Mouse (Mus musculus) limb, embryonic 15.5 days (tissue): Measurements from ENCODE around the gene Krtap1-5. TPM values are rescaled to one million over a fixed set of nuclear protein-coding genes. Genes with fewer than 3 reads are reported as not detected.

Experiments
- ATAC-seq: fragments of 200-750 bp; cut with Nextera tagmentation; 2 replicates; pipeline ENCODE4 v1.8.0; 2017; ENCODE audit warnings: low read depth, moderate TSS enrichment; ENCODE audit not compliant: insufficient number of reproducible peaks, low FRiP score, low TSS enrichment
- H3K27ac ChIP-seq: fragments of 300-500 bp; sonication (generic); 2 replicates; pipeline ENCODE4 v1.5.1; 2015; ENCODE audit warnings: moderate library complexity, mild to moderate bottlenecking, inconsistent platforms
- H3K27me3 ChIP-seq: fragments of 300-500 bp; sonication (generic); 2 replicates; pipeline ENCODE4 v1.6.1; 2015; ENCODE audit warnings: inconsistent platforms
- H3K36me3 ChIP-seq: fragments of 300-500 bp; sonication (generic); 2 replicates; pipeline ENCODE4 v1.6.1; 2015; ENCODE audit warnings: inconsistent platforms
- H3K4me1 ChIP-seq: fragments of 300-500 bp; sonication (generic); 2 replicates; pipeline ENCODE4 v1.6.1; 2015; ENCODE audit warnings: inconsistent platforms
- H3K4me2 ChIP-seq: fragments of 300-500 bp; sonication (generic); 2 replicates; pipeline ENCODE4 v1.6.1; 2015; ENCODE audit warnings: mild to moderate bottlenecking, inconsistent platforms
- H3K4me3 ChIP-seq: fragments of 300-500 bp; sonication (generic); 2 replicates; pipeline ENCODE4 v1.5.1; 2015; ENCODE audit warnings: mild to moderate bottlenecking, inconsistent platforms
- H3K9ac ChIP-seq: fragments of 300-500 bp; sonication (generic); 2 replicates; pipeline ENCODE4 v1.6.1; 2015; ENCODE audit warnings: inconsistent platforms
- H3K9me3 ChIP-seq: fragments of 300-500 bp; sonication (generic); 2 replicates; pipeline ENCODE4 v1.6.1; 2016; ENCODE audit warnings: inconsistent platforms
- WGBS: fragments of 180-500 bp; shearing (Covaris S2); methylation state at CpG from one replicate; pipeline ENCODE4 v1.1.7; 2015; 5-methylcytosine and 5-hydroxymethylcytosine counted together
- polyA plus RNA-seq: library from polyadenylated mRNA; unstranded; fragments of >200 nt; fragmentation: Nextera tagmentation; extraction: Ambion mirVana; gene quantifications from 2 replicates; pipeline ENCODE4 v1.2.1, GENCODE M21; 2015

Krtap1-5 gene
- polyA plus RNA-seq, 1 experiment from 2014 or later = not detected

DNA sequence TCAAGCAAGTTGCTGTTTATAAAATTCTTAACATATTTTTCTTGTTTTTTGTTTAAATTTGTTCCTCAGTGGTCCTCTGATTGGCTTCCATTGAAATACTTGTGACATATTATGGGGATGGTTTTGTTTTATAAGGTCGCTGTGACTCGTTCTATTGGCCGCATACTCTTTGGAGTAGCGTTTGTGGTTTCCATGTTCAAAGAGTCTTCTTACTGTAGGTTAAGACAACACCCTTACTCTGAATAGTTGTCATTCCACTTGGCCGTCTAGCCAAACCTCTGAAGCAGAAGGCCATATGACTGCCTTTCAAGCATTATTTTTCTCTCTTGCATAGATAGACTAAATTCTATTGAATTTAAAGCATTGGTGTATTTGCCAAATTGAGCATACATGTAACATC lies 235 bp upstream of the Krtap1-5 start:
- Histone ChIP-seq H3K36me3 (no peaks in the 10 kb centered on the region), H3K4me3 (no peak overlapping the region), H3K27ac (no peak overlapping the region), H3K9ac (no peak overlapping the region), H3K27me3 (no peaks in the 10 kb centered on the region), H3K4me1 (no peaks in the 10 kb centered on the region), H3K9me3 (no peaks in the 10 kb centered on the region), H3K4me2 (no peak overlapping the region)
- WGBS = 78% methylated on average over 5 of the region's 5 CpGs
- no peak for ATAC-seq

DNA sequence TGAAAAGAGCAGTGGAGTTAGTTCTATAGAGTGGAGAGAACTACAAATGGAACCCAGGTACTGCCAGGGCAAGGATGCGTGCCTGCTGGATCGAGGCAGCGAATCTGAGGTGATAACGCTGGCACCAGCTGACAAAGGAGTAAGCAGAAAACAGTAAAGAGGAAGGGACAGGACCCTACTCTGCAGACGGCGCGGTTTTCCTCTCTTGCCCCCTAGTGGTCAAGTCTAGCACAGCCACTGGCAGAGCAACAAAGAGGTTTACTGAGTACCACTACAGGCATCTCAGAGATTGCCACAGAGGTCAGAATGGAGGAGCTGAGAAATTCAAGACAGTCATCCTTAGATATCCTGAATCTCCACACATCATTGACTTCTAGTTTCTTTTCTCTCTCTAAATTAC lies 6.7 kb downstream of the Krtap1-5 start:
- no peak for ATAC-seq
- 2% methylated on average over 7 of the region's 7 CpGs for WGBS
- H3K4me3 ChIP-seq = no peak overlapping the region

GRCm38 (mm10) chr11:99573164-99573563 lies 7.7 kb downstream of the Krtap1-5 start:
- ATAC-seq = no peak
- WGBS = 71% methylated on average over 4 of the region's 4 CpGs
- H3K4me3 ChIP-seq = no peak overlapping the region
- no peaks in the 10 kb centered on the region for H3K9me3 ChIP-seq
- H3K4me2 ChIP-seq = no peak overlapping the region
- H3K4me1 ChIP-seq = no peaks in the 10 kb centered on the region
- no peaks in the 10 kb centered on the region for H3K27me3 ChIP-seq
- H3K27ac ChIP-seq = no peak overlapping the region
- no peak overlapping the region for H3K9ac ChIP-seq
- H3K36me3 ChIP-seq = no peaks in the 10 kb centered on the region

More for the DNA sequence above, 6.7 kb downstream of the Krtap1-5 start:
- H3K27me3 ChIP-seq = no peaks in the 10 kb centered on the region
- no peaks in the 10 kb centered on the region for H3K36me3 ChIP-seq
- H3K27ac ChIP-seq = no peak overlapping the region
- no peak overlapping the region for H3K9ac ChIP-seq
- no peaks in the 10 kb centered on the region for H3K9me3 ChIP-seq
- H3K4me1 ChIP-seq = no peaks in the 10 kb centered on the region
- H3K4me2 ChIP-seq = no peak overlapping the region; the same call in 1 of the 2 replicates

- Histone ChIP-seq H3K4me2 (no peak within 1 kb of the TSS), H3K27me3 (no peaks in the 10 kb centered on the region), H3K36me3 (no peaks in the 10 kb centered on the region), H3K9me3 (no peaks in the 10 kb centered on the region), H3K9ac (no peak within 1 kb of the TSS), H3K4me3 (no peak within 1 kb of the TSS), H3K4me1 (no peaks in the 10 kb centered on the region), H3K27ac (no peak within 1 kb of the TSS)
- no peak for ATAC-seq
- WGBS = 68% methylated on average over 7 of the region's 7 CpGs
These were observed 14.3 kb downstream of the Krtap1-5 start, which contains the start of gene Krtap3-1 for GRCm38 (mm10) chr11:99566530-99566929. Gene Krtap3-1 (minus strand): TSS chr11:99566630.

DNA sequence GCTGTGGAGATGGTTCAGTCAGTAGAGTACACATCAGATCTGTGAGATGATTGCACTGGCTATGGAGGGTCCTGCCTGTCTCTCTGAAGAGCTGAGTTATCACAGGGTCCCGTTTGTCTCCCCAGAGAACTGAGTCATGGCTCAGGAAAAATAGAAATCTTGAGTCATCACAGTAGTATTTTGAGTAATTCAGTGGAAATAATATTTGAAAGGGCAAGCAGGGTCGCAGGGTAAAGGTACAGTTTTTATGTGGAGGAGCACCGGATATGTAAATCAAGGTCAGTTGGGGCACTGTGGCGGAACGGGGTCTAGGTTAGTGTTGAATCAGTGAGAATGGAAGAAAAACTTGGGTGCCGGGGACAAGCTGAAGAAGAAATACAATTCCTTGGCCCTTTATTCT lies 18.2 kb downstream of the Krtap1-5 start:
- ATAC-seq = no peak
- no peaks in the 10 kb centered on the region for H3K27me3 ChIP-seq
- H3K36me3 ChIP-seq = no peaks in the 10 kb centered on the region
- H3K4me2 ChIP-seq = no peak overlapping the region
- no peak overlapping the region for H3K9ac ChIP-seq
- 83% methylated on average over 6 of the region's 6 CpGs for WGBS
- no peak overlapping the region for H3K27ac ChIP-seq
- H3K4me1 ChIP-seq = no peaks in the 10 kb centered on the region
- H3K4me3 ChIP-seq = no peak overlapping the region
- H3K9me3 ChIP-seq = no peaks in the 10 kb centered on the region

DNA sequence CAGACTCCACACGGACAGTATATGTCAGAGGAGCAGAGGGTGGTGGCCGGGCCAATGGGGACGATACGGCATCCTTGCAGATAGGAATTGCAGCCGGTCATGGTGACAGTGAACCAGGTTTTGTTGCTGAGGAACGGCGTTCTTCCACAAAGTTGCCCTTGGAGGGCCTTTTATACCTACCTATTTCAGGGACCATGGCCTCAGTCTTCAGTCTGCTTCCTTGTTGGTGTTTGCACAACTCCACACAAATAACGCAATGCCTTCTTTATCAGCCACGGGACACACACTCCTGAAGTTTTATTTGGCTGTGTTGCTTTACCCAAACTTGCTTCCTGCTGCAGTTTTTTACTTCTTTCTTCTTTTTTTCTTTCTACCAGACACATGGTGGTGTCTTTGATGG lies 21.4 kb downstream of the Krtap1-5 start, which contains the start of gene Gm11939:
Gene Gm11939 (minus strand): TSS at position 101 of the 400 bp plus-strand sequence.
- Histone ChIP-seq H3K27ac (no peak within 1 kb of the TSS), H3K4me3 (no peak within 1 kb of the TSS), H3K27me3 (no peaks in the 10 kb centered on the region), H3K9me3 (no peaks in the 10 kb centered on the region), H3K36me3 (no peaks in the 10 kb centered on the region), H3K4me1 (no peaks in the 10 kb centered on the region), H3K9ac (no peak within 1 kb of the TSS), H3K4me2 (no peak within 1 kb of the TSS)
- WGBS = 86% methylated on average over 9 of the region's 9 CpGs
- ATAC-seq = no peak

GRCm38 (mm10) chr11:99557976-99558745 lies 22.7 kb downstream of the Krtap1-5 start:
- Histone ChIP-seq H3K4me1 (no peaks in the 10 kb centered on the region), H3K4me3 (no peak overlapping the region), H3K27ac (no peak overlapping the region), H3K27me3 (no peaks in the 10 kb centered on the region), H3K36me3 (no peaks in the 10 kb centered on the region), H3K9me3 (no peaks in the 10 kb centered on the region), H3K9ac (no peak overlapping the region), H3K4me2 (no peak overlapping the region)
- WGBS = 81% methylated on average over 3 of the region's 3 CpGs
- no peak for ATAC-seq

- H3K36me3 ChIP-seq = no peaks in the 10 kb centered on the region
- no peak for ATAC-seq
- no peaks in the 10 kb centered on the region for H3K9me3 ChIP-seq
- 62% methylated on average over 2 of the region's 2 CpGs for WGBS
- H3K9ac ChIP-seq = no peak within 1 kb of the TSS
- H3K27ac ChIP-seq = no peak within 1 kb of the TSS
- no peak within 1 kb of the TSS for H3K4me2 ChIP-seq
- no peak within 1 kb of the TSS for H3K4me3 ChIP-seq
- H3K27me3 ChIP-seq = no peaks in the 10 kb centered on the region
- no peaks in the 10 kb centered on the region for H3K4me1 ChIP-seq
These were observed 24.1 kb downstream of the Krtap1-5 start, which contains the start of gene Krtap3-2 for GRCm38 (mm10) chr11:99556753-99557152. Gene Krtap3-2 (minus strand): TSS chr11:99556853.

DNA sequence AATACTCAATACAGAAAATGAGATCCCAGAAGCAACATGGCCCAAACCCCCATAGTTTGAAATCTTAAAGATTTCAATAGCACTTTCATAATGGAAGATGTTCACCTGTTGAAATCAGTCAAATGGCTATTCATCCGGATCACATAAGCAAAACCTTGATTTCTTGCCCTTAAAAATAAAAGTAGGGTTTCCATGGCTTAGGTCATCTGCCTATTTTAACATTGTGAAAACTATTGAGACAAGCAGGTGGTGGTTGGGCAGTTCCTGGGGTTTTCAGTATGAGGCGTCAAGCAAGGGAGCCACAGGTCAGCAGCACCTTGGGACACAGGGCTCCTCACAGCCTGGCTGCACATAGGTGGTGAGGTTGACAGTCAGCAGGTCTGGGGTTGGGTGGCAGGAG lies 24.6 kb downstream of the Krtap1-5 start:
- no peak overlapping the region for H3K4me2 ChIP-seq
- no peaks in the 10 kb centered on the region for H3K27me3 ChIP-seq
- H3K4me3 ChIP-seq = no peak overlapping the region
- WGBS = 83% methylated on average over 2 of the region's 2 CpGs
- H3K27ac ChIP-seq = no peak overlapping the region
- H3K9ac ChIP-seq = no peak overlapping the region
- no peaks in the 10 kb centered on the region for H3K36me3 ChIP-seq
- no peaks in the 10 kb centered on the region for H3K4me1 ChIP-seq
- H3K9me3 ChIP-seq = no peaks in the 10 kb centered on the region
- no peak for ATAC-seq

- WGBS = 57% methylated on average over 4 of the region's 4 CpGs
- ATAC-seq = no peak
- no peaks in the 10 kb centered on the region for H3K4me1 ChIP-seq
- H3K4me2 ChIP-seq = no peak within 1 kb of the TSS
- no peaks in the 10 kb centered on the region for H3K9me3 ChIP-seq
- no peak within 1 kb of the TSS for H3K4me3 ChIP-seq
- H3K9ac ChIP-seq = no peak within 1 kb of the TSS
- no peaks in the 10 kb centered on the region for H3K36me3 ChIP-seq
- H3K27ac ChIP-seq = no peak within 1 kb of the TSS
- H3K27me3 ChIP-seq = no peaks in the 10 kb centered on the region
These were observed 30.1 kb downstream of the Krtap1-5 start, which contains the start of gene Krtap3-3 for GRCm38 (mm10) chr11:99550765-99551164. Gene Krtap3-3 (minus strand): TSS chr11:99550865.

- no peaks in the 10 kb centered on the region for H3K36me3 ChIP-seq
These were observed 32.9 kb downstream of the Krtap1-5 start for GRCm38 (mm10) chr11:99547892-99548291.

DNA sequence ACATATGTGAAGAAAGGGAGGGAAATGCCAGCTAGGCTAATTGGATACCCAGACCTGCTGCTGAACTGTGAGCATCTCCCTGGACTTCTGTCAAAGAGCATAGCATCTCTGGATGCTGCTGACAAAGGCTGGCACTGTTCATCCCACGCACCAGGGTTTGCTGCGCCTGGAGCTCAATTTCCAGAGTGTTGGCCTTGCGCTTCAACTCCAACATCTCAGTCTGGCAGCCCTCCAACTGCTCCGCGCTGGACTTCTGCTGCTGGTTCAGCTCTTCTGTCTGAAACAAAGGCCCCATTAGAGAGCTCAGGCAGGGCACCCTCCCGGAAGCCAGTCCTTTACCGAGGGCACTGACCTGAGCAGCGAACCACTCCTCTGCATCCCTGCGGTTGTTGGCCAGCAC lies 41.1 kb downstream of the Krtap1-5 start:
- Histone ChIP-seq H3K9ac (no peak overlapping the region), H3K4me3 (no peak overlapping the region), H3K36me3 (no peaks in the 10 kb centered on the region), H3K4me1 (0 out of 2 replicates have a peak, but pooled peaks cover 3% of the 10 kb centered on the region), H3K4me2 (no peak overlapping the region), H3K27ac (no peak overlapping the region), H3K9me3 (no peaks in the 10 kb centered on the region), H3K27me3 (no peaks in the 10 kb centered on the region)
- WGBS = 59% methylated on average over 9 of the region's 9 CpGs
- no peak for ATAC-seq

More at GRCm38 (mm10) chr11:99547892-99548291, 32.9 kb downstream of the Krtap1-5 start:
- no peak overlapping the region for H3K27ac ChIP-seq
- no peak overlapping the region for H3K4me2 ChIP-seq
- no peak overlapping the region for H3K9ac ChIP-seq
- no peaks in the 10 kb centered on the region for H3K9me3 ChIP-seq
- no peaks in the 10 kb centered on the region for H3K4me1 ChIP-seq
- ATAC-seq = no peak
- no peak overlapping the region for H3K4me3 ChIP-seq
- H3K27me3 ChIP-seq = no peaks in the 10 kb centered on the region
